16 mouse cellular contexts compared by ENCODE assay signal in genomic region chr14:120170733-120171132, GRCm38 (mm10).
"Had no signal": no experiment of that assay in that cellular context is flagged by ENCODE, and none has a peak within 500 bp of the region (broad histone marks: within the 10 kb centered on the region; RNA-seq: fewer than 3 reads in every experiment).

No protein-coding gene starts in this region.

- H3K4me1 ChIP-seq: kidney, embryonic 15.5 days; liver, embryonic 13.5 days; midbrain, embryonic 12.5 days; midbrain, embryonic 15.5 days had no signal

- DNase-seq: kidney, adult 11 months; kidney, adult 8-10 months; kidney, postnatal 10 days; kidney, postnatal 36 days; liver, embryonic 13.5 days; lung, adult 2 months; retina, postnatal 1 day; thymus, adult 2 months; thymus, postnatal 14 days; thymus, postnatal 4 days had no signal

- H3K4me3 ChIP-seq: kidney, embryonic 15.5 days; liver, embryonic 13.5 days; midbrain, embryonic 12.5 days; midbrain, embryonic 15.5 days; neural tube, embryonic 13.5 days had no signal

- H3K27ac ChIP-seq: kidney, embryonic 15.5 days; liver, embryonic 13.5 days; macrophage; midbrain, embryonic 12.5 days; midbrain, embryonic 15.5 days; neural tube, embryonic 13.5 days; stomach, postnatal 0 days had no signal
